Mouse (Mus musculus) central nervous system, embryonic 11.5 days (tissue): ENCODE data around the gene Srsf4. TPM values are rescaled to one million over a fixed set of nuclear protein-coding genes. Genes with fewer than 3 reads are reported as not detected.

Experiments used
- polyA plus RNA-seq: library from polyadenylated mRNA; depleted of rRNA; stranded (reverse); fragments of >200 nt; gene quantifications from 2 replicates; pipeline ENCODE4 v1.2.3, GENCODE M21; 2012; rRNA removed

The Srsf4 gene
- 138 and 226 TPM in 2 replicates for polyA plus RNA-seq

DNA sequence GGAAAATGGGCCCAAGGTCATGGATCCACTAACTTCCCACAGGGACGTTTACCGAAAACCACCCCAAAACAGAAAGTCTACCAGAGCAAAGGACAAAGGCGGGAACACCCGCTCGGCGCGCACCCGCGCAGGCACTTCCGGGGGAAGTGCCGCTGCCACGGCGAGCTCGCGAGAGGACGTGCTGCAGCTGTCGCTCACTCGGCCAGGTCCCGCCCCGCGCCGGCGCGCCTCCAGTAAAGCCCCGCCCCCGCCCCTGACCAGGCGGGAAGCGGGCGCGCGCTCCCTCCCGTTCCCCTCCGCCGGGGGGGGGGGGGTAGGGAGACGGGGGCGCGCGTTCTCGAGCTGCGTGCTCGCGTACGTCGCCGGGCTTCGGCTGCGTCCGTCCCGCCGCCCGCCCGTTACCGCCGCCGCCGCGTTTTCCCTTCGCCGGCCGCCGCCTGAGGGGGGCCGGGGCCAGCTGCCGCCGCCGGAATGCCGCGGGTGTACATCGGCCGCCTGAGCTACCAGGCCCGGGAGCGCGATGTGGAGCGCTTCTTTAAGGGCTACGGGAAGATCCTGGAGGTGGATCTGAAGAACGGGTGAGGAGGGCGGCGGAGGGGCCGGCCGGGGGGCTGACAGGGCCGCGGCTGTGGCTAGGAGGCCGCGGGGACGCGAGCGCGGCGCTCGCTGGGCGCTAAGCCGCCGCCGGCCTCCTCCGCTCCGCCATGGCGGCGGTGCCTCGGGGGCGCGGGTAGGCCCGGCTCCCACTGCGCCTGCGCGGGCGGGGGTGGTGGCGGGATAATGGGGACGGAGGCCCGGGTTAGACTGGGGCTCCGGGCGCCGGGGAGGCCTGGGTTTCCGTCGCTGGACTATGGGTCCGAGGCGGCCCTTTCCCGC, at the start of gene Srsf4:
Gene Srsf4, plus strand, starts transcription at position 325 of the 876 bp plus-strand sequence.

DNA sequence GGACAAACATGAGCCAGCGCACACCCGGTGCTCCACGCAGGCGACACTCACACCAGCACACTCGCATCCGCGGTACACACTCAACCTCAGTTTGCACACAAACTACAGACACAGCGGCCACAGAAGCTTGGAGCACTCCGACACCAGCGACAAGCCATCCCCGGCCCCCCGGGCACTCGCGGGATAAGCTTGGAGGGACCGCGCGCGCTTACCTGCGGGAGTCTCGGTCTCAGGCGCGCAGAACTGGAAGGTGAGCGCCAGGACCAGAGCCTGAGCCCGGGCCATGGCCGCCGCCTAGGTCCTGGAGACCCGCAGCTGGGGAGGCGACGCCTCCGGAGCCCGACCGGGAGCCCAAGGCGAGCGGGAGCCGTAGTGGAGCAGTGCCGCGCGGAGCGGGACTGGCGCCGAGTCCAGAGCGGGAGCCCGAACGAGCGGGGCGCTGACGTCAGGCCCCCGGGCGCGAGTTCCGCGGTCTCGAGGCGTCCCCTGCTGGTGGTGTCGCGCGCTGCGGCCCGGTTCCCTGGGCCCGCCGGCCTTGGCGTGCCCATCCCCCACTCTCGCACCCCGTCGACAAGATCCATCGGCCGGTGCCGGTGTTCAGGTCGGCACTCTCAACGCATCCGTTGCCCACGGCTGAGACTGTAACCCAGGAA, 35.4 kb upstream of the Srsf4 start, which contains the start of gene Ptpru:
Gene Ptpru, minus strand, starts transcription at position 417 of the 653 bp plus-strand sequence.

DNA sequence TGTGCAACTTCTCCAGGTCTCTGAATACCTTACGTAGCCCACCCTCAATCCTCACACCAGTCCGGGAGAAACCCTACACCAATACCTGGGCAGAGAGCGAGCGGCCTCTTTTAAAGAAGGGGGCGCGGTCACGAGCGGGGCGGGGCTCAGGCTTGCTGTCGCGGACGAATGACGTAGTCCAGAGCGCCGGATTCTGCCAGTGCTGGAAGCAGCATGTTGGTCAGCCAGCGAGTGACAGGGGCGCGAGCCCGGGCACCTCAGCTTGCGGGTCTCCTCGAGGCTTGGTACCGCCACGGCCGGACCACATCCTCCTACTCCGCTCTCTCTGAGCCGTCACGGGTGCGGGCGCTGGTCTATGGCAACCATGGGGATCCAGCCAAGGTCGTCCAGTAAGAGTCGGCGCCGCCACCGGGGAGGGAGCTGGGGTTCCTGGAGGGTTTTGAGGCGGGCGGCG, 30.1 kb upstream of the Srsf4 start, which contains the start of gene Mecr:
Gene Mecr, plus strand, starts transcription at position 181 of the 454 bp plus-strand sequence.

DNA sequence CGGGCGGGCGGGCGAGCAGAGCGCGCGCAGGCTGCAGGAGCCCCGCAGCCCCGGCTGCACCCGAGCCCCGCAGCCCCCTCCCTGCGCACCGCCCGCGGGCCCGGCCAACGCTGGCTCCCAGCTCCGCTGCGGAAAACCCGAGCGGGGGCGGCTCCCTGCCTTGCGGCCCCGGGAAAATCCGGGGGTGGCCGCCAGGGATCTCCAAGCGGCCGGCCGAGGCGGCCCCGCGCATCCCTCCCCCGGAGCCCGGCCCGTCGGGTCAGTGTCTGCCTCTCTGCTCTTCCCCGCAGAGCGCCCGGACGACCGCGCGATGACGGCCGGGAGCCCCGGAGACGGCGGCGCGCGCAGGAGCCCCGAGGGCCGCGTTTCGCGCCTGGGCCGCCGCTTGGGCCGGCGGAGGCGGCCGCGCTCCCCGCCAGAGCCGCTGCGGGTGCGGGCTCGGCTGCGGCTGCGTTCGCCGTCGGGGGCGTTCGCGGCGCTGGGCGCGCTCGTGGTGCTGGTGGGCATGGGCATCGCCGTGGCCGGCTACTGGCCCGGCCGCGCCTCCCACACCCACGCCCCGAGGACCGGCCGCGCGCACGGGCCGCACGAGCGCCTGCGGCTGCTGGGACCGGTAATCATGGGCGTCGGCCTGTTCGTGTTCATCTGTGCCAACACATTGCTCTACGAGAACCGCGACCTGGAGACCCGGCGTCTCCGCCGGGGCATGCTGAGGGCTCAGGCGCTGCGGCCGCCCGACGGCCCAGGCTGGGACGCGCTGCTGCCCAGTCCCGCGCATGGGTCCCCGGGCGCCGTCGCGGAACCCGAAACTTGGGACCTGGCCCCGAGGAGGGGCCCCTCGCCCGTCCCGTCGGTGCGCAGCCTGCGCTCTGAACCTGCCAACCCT, 48.3 kb downstream of the Srsf4 start, which contains the start of gene Tmem200b:
Gene Tmem200b, plus strand, starts transcription at position 311 of the 886 bp plus-strand sequence.

Other genes with a start within 250 kb of the Srsf4 start
- gene Ptpru, start 35.3 kb upstream of the Srsf4 start, polyA plus RNA-seq, result 22.2 and 25.4 TPM in 2 replicates
- gene Mecr, start 30.1 kb upstream of the Srsf4 start, polyA plus RNA-seq, result 36.4 and 39.3 TPM in 2 replicates
- 2.4 and 4.9 TPM in 2 replicates for gene Tmem200b, start 48.2 kb downstream of the Srsf4 start, polyA plus RNA-seq
- 0.02 and 0.05 TPM in 2 replicates for gene Gm10300, start 201.1 kb downstream of the Srsf4 start, polyA plus RNA-seq
- 145 and 147 TPM in 2 replicates for gene Epb41, start 201.7 kb downstream of the Srsf4 start, polyA plus RNA-seq